Mouse (Mus musculus) limb, embryonic 13.5 days (tissue): Measurements from ENCODE around the gene Dnajc10. TPM values are rescaled to one million over a fixed set of nuclear protein-coding genes. Genes with fewer than 3 reads are reported as not detected.

Experiments used
- ATAC-seq: fragments of 200-750 bp; cut with Nextera tagmentation; 2 replicates; pipeline ENCODE4 v1.8.0; 2017; ENCODE audit warnings: low read depth, moderate number of reproducible peaks, moderate TSS enrichment; ENCODE audit not compliant: low FRiP score
- H3K27ac ChIP-seq: fragments of 300-500 bp; sonication (generic); 2 replicates; pipeline ENCODE4 v1.5.1; 2015; ENCODE audit warnings: inconsistent platforms, mild to moderate bottlenecking, moderate library complexity
- H3K27me3 ChIP-seq: fragments of 300-500 bp; sonication (generic); 2 replicates; pipeline ENCODE4 v1.6.1; 2015; ENCODE audit warnings: mild to moderate bottlenecking, inconsistent platforms
- H3K36me3 ChIP-seq: fragments of 300-500 bp; sonication (generic); 2 replicates; pipeline ENCODE4 v1.6.1; 2015; ENCODE audit warnings: inconsistent platforms, mild to moderate bottlenecking, moderate library complexity
- H3K4me1 ChIP-seq: fragments of 300-500 bp; sonication (generic); 2 replicates; pipeline ENCODE4 v1.6.1; 2015; ENCODE audit warnings: inconsistent platforms
- H3K4me2 ChIP-seq: fragments of 300-500 bp; sonication (generic); replicated peaks from 2 replicates; pipeline ENCODE4 v1.6.1; 2015; ENCODE audit warnings: inconsistent platforms, mild to moderate bottlenecking, moderate library complexity
- H3K4me3 ChIP-seq: fragments of 300-500 bp; sonication (generic); 2 replicates; pipeline ENCODE4 v1.5.1; 2015; ENCODE audit warnings: moderate library complexity, mild to moderate bottlenecking, inconsistent platforms
- H3K9ac ChIP-seq: fragments of 300-500 bp; sonication (generic); 2 replicates; pipeline ENCODE4 v1.6.1; 2015; ENCODE audit warnings: mild to moderate bottlenecking, inconsistent platforms
- H3K9me3 ChIP-seq: fragments of 300-500 bp; sonication (generic); 2 replicates; pipeline ENCODE4 v1.6.1; 2016; ENCODE audit warnings: inconsistent platforms
- WGBS: fragments of 180-500 bp; shearing (Covaris S2); methylation state at CpG from one replicate; pipeline ENCODE4 v1.1.7; 2015; 5-methylcytosine and 5-hydroxymethylcytosine counted together
- polyA plus RNA-seq: library from polyadenylated mRNA; unstranded; fragments of >200 nt; fragmentation: Nextera tagmentation; extraction: Ambion mirVana; gene quantifications from 2 replicates; pipeline ENCODE4 v1.2.1, GENCODE M21; 2015

Dnajc10 gene
- polyA plus RNA-seq: 80.4 and 84.3 TPM in 2 replicates

DNA sequence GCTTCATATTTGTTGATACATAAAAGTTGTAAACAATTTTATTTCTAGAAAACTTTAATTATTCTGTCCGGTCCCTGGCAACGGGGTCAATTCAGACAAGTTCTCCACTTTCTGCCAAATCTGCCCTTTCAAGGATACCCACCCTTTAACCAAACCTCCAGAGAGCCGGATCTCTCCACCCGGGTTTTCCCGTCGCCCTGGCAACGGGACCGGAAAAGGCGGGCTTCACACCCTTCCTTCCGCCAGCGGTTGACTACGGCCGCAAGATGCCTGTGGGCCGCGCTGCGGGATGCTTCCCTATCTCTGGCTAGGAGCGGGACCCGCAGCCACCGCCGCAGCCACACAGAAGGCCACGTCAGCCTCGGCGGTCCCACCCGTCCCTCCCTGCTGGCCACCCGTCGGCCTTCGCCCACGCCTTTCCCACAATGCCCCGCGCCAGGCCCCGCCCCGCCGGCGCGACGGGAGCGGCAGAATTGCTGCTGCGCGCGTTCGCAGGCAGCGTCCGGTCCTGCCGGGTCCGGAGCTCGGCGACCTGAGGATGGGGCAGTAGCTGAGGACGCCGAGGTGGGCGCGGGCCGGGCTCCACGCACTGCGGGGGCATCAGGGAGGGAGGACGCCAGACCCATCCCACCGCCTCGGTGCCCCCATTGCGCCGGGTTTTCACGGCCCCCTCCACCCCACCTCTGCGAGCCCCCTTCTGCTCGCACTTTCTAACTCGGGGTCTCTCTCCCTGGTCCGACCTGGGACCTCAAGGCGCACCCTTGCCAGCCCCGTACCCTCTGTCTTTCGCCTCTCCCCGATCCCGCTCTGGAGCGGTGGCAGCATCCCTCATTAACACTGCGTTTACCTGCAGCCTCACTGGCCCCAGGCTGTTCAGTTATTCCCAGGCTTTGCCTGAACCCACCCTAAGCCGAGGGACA, at the start of gene Dnajc10:
Gene Dnajc10 (plus strand): TSS at position 225 of the 920 bp plus-strand sequence.
- Histone ChIP-seq H3K9me3 (no peaks in the 10 kb centered on the region), H3K27ac (peak within 1 kb of the TSS; percentile 94), H3K36me3 (peaks cover 15% of the 10 kb centered on the region), H3K27me3 (no peaks in the 10 kb centered on the region), H3K4me2 (peak within 1 kb of the TSS; percentile 70), H3K4me3 (peak within 1 kb of the TSS; percentile 88), H3K4me1 (peaks cover 12% of the 10 kb centered on the region; the same call in 1 of the 2 replicates), H3K9ac (peak within 1 kb of the TSS; percentile 93)
- WGBS: under 1% methylated on average over 72 of the region's 72 CpGs
- ATAC-seq: peak; percentile 94

DNA sequence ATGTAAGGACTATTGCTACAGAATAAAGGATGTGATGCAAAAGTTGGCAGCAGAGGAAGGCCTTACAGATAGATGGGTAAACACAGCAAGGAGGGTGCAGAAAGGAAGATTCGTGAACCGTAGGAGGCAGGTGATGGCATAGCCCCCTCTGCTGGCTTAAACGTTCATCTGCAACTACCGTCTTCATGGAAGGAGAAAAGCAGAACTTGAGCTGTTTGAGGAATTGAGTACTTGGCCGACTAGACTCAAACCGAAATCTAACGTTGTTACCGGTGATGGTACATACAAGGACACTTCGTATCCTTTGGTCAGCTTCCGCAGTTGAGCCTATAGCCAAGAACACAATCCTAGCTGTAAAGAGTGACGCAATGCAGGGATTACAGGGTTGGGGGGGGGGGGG, 48.4 kb upstream of the Dnajc10 start:
- Histone ChIP-seq H3K9me3 (no peaks in the 10 kb centered on the region), H3K4me3 (no peak overlapping the region), H3K9ac (no peak overlapping the region), H3K4me1 (no peaks in the 10 kb centered on the region), H3K27ac (no peak overlapping the region), H3K4me2 (peak overlapping the region; percentile 35; the same call in 1 of the 2 replicates), H3K27me3 (no peaks in the 10 kb centered on the region), H3K36me3 (no peaks in the 10 kb centered on the region)
- 18% methylated on average over 11 of the region's 11 CpGs for whole genome bisulfite sequencing
- no peak for ATAC-seq

DNA sequence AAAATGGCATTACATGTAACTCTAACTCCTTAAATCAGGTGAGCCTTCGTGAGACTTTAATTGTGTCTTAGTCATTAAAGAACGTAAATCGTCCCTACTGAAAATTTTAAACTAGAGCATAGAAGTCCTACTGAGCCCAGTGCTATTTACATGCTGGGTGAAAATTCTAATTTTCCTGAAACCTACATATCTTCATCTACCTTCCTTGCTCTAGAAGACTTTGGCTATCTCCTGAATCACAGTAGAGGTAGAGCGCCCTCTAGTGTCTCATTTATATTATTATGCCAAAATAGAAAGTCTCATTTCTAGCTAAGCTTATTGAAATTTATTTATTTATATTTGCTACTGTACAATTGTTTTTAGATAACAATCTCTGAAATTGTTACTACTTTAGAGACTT, 47.2 kb upstream of the Dnajc10 start:
- no peak for ATAC-seq
- Histone ChIP-seq H3K4me3 (no peak overlapping the region), H3K9ac (no peak overlapping the region), H3K27ac (no peak overlapping the region), H3K4me2 (no peak overlapping the region), H3K4me1 (no peaks in the 10 kb centered on the region), H3K36me3 (no peaks in the 10 kb centered on the region), H3K27me3 (no peaks in the 10 kb centered on the region), H3K9me3 (no peaks in the 10 kb centered on the region)
- 60% methylated on average over 4 of the region's 4 CpGs for WGBS

DNA sequence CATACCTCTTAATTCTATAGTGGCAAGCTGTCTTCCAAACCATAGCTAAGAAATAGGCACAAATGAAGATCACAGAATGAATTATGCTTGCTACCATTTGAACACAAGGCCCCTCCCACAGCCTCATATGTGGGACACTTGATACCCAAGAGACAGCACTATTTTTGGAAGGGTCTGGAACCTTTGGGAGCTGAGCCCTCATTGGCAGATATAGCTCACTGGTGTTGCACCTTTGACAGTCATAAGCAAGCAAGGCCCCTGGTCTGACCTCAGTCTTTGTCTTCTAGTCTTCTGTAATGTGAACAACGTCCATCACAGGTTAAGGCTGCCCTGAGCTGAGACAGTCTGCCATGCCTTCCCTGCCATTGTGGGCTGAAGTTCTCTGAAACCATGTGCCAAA, 43.8 kb upstream of the Dnajc10 start:
- no peak for ATAC-seq
- H3K9me3 ChIP-seq: no peaks in the 10 kb centered on the region
- no peaks in the 10 kb centered on the region for H3K36me3 ChIP-seq
- no peak overlapping the region for H3K4me2 ChIP-seq
- no peaks in the 10 kb centered on the region for H3K27me3 ChIP-seq
- 63% methylated on average over 1 of the region's 1 CpGs for WGBS
- H3K27ac ChIP-seq: no peak overlapping the region
- no peak overlapping the region for H3K4me3 ChIP-seq
- H3K9ac ChIP-seq: no peak overlapping the region
- H3K4me1 ChIP-seq: no peaks in the 10 kb centered on the region

DNA sequence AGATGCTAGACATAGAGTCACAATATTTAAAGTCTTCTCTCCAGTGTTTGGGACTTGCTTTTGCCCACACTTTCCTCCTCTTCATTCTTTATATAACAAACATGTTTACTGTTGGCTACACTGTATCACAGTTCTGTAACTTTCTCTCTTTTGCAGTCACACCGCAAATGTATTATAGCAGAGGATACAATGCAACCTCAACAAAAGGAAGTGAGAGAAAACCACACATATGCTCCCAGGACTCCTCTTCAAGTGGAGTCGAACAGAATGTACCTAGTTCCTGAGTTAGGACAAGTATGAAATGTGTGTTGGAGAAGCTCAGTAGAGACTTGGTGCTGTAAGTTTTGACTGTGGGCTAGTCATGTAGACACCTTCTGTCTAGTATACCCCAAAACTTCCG, 42.2 kb upstream of the Dnajc10 start:
- Histone ChIP-seq H3K4me3 (no peak overlapping the region), H3K27me3 (no peaks in the 10 kb centered on the region), H3K36me3 (no peaks in the 10 kb centered on the region), H3K27ac (no peak overlapping the region), H3K9ac (no peak overlapping the region), H3K9me3 (no peaks in the 10 kb centered on the region), H3K4me1 (no peaks in the 10 kb centered on the region), H3K4me2 (no peak overlapping the region)
- WGBS: 89% methylated on average over 3 of the region's 3 CpGs
- ATAC-seq: no peak

DNA sequence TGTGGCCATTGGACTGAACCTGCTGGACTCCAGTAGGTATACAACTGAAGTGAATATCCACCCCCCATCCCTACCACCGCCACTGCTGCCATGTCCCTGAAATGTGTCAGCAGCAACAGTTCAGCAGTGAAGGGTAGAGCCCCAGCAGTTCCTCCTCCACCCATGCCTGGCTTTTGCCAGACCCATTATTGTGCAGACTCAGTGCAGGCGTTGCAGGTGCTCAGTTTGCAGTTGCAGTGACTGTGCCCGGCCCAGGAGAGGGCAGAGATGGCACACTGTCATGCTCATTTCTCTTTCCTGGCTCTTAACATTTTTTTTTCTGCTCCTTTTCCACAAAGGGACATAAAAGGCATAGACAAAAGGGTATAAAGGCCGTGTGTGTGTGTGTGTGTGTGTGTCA, 41.5 kb upstream of the Dnajc10 start:
- H3K36me3 ChIP-seq: no peaks in the 10 kb centered on the region
- no peak overlapping the region for H3K4me3 ChIP-seq
- H3K9me3 ChIP-seq: no peaks in the 10 kb centered on the region
- H3K4me1 ChIP-seq: no peaks in the 10 kb centered on the region
- H3K27ac ChIP-seq: no peak overlapping the region
- no peaks in the 10 kb centered on the region for H3K27me3 ChIP-seq
- H3K4me2 ChIP-seq: no peak overlapping the region
- 71% methylated on average over 4 of the region's 4 CpGs for WGBS
- ATAC-seq: no peak
- no peak overlapping the region for H3K9ac ChIP-seq

DNA sequence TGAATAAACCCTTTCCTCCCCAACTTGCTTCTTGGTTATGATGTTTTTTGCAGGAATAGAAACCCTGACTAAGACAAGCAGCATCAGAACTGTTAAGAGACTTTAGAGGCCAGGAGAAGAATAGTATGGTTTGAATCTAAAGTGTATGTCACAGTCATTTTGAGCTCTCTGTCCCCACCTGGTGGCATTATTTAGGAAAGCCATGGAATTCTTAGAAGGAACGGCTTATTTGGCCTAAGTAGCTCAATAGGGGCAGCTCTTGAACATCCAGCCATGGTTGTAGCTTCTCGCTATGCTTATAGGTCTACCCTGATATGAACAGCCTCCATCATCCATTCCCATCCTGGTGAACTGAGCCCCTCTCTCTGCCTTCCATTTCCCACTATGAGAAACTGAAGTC, 40.1 kb upstream of the Dnajc10 start:
- Histone ChIP-seq H3K36me3 (no peaks in the 10 kb centered on the region), H3K9me3 (no peaks in the 10 kb centered on the region), H3K27ac (no peak overlapping the region), H3K4me1 (no peaks in the 10 kb centered on the region), H3K27me3 (no peaks in the 10 kb centered on the region), H3K4me3 (no peak overlapping the region), H3K4me2 (no peak overlapping the region), H3K9ac (no peak overlapping the region)
- ATAC-seq: no peak
- whole genome bisulfite sequencing: 57% methylated on average over 2 of the region's 2 CpGs

DNA sequence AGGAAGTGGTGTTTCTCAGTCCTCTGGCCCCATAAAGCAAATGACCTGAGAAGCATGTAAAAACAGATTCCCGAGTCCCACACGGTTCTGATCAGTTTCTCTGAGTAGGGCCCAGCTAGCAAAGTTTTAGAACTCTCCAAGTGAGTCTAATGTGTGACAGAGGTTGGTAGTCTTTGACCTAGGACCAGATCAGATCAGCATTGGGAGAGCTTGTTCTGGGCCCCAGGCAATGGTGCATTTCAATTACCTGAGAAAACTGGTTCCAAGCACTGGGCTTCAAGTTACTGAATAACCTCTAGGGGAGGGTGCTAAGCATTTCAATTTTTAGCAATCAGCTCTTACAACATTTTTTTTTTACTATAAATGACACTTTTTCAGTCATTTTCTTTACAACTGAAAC, 33.1 kb upstream of the Dnajc10 start:
- Histone ChIP-seq H3K27ac (no peak overlapping the region), H3K27me3 (no peaks in the 10 kb centered on the region), H3K9ac (no peak overlapping the region), H3K9me3 (no peaks in the 10 kb centered on the region), H3K4me2 (no peak overlapping the region), H3K36me3 (no peaks in the 10 kb centered on the region), H3K4me1 (no peaks in the 10 kb centered on the region), H3K4me3 (no peak overlapping the region)
- ATAC-seq: no peak
- 76% methylated on average over 2 of the region's 2 CpGs for WGBS

DNA sequence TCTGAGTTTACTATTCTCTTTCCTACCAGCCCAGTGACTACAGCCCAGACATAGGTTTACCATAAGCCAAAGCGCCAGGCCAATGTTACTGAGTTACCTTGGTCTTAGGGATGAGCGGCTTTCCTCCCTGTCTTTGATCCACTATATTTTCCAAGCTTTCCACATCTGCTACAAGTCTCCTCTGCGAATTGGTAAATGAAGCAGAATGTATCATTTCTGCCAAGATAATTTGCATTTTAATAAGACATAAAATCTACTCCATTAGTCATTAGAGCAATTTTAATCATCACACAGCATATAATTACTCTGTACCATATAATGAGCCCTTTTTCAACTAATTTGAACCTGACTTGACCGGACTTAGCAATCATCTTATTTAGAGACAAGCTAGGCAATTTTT, 28.9 kb upstream of the Dnajc10 start:
- ATAC-seq: no peak
- Histone ChIP-seq H3K9me3 (no peaks in the 10 kb centered on the region), H3K9ac (no peak overlapping the region), H3K36me3 (no peaks in the 10 kb centered on the region), H3K27me3 (no peaks in the 10 kb centered on the region), H3K4me2 (no peak overlapping the region), H3K27ac (no peak overlapping the region), H3K4me1 (no peaks in the 10 kb centered on the region), H3K4me3 (no peak overlapping the region)
- WGBS: 87% methylated on average over 4 of the region's 4 CpGs

DNA sequence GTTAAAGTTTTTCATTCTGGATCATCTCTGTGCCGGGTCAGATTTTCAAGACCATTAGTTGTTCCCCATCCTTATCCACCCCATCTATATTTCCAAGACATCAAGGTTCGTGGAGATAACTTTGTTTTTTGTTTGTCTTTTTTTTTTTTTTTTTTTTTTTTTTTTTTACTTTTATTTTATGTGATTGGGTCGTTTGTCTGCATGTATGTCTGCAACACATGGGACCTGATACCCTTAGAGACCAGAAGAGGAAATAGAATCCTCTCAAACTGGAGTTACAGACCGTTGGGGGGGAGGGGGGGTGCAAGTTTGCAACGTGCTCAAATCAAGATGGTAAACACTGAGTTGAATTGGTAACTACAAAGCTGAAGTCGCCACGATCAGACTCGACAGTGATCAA, 23.1 kb upstream of the Dnajc10 start, which contains the start of gene Prdx6b:
Gene Prdx6b (plus strand): TSS at position 301 of the 400 bp plus-strand sequence.
- 79% methylated on average over 8 of the region's 8 CpGs for WGBS
- Histone ChIP-seq H3K4me2 (no peak within 1 kb of the TSS), H3K27ac (no peak within 1 kb of the TSS), H3K9me3 (no peaks in the 10 kb centered on the region), H3K4me1 (no peaks in the 10 kb centered on the region), H3K36me3 (no peaks in the 10 kb centered on the region), H3K9ac (no peak within 1 kb of the TSS), H3K4me3 (no peak within 1 kb of the TSS), H3K27me3 (no peaks in the 10 kb centered on the region)
- no peak for ATAC-seq

DNA sequence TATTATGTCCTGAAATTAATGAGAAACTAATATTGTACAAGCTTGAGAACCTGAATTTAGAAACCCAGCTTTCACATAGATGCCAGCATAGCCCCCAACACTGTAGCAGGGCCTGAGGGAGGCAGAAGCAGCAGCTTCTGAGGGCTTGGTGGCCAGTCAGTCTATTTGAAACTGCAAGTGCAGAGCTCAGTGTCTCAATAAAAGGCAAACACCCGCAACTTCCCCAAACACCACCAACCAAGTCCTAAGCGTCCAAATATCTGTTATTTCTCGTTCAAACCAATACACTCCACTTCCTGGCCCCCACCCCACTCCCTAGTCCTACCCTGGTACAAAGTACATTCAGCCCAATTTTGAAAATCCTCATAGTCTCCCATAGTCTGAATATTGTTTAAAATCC, 16.9 kb upstream of the Dnajc10 start:
- Histone ChIP-seq H3K36me3 (no peaks in the 10 kb centered on the region), H3K4me3 (no peak overlapping the region), H3K9me3 (no peaks in the 10 kb centered on the region), H3K9ac (no peak overlapping the region), H3K4me2 (no peak overlapping the region), H3K27ac (no peak overlapping the region), H3K27me3 (no peaks in the 10 kb centered on the region), H3K4me1 (no peaks in the 10 kb centered on the region)
- WGBS: 69% methylated on average over 3 of the region's 3 CpGs
- ATAC-seq: no peak

DNA sequence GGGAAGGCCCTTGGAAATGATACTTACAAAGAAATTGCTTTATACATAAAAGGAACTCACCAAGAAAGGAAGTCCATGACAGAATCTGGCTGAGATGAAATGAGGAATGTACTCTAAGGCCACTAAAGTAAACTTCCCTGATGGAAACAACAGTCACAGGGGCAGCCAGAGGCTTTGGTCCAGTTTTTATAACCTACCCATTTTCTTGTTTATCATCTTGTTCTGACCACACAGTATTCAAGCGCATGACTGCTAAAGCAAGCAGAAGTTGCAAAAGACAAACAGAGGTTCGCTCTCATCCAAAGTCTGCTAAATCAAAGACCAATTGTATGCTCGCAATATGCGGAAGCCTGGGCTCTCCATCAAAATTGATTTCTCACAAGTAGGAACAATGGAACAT, 14.5 kb upstream of the Dnajc10 start:
- no peaks in the 10 kb centered on the region for H3K27me3 ChIP-seq
- no peak overlapping the region for H3K4me3 ChIP-seq
- no peaks in the 10 kb centered on the region for H3K9me3 ChIP-seq
- H3K9ac ChIP-seq: no peak overlapping the region
- H3K36me3 ChIP-seq: no peaks in the 10 kb centered on the region
- H3K27ac ChIP-seq: no peak overlapping the region
- 95% methylated on average over 4 of the region's 4 CpGs for WGBS
- no peak overlapping the region for H3K4me2 ChIP-seq
- no peak for ATAC-seq
- no peaks in the 10 kb centered on the region for H3K4me1 ChIP-seq

DNA sequence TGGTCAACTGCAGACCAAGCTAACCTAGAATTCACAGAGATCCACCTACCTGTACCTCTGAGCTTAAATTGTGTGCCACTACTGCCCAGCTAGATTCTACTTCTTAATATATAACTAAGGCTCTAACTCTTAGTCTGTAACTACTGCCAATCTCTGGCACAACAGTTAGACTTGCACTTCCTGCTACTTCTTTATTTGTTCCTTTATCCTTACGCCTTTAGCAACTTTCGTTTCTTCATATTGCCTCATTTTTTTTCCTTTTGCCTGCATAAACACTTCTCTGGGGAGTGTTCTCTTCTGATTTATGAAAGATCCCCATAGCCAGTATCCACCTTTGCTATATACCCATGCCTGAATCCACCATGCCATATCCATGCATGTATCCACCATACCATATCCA, 11.3 kb upstream of the Dnajc10 start:
- ATAC-seq: no peak
- no peak overlapping the region for H3K4me3 ChIP-seq
- H3K4me1 ChIP-seq: no peaks in the 10 kb centered on the region
- H3K9me3 ChIP-seq: no peaks in the 10 kb centered on the region
- no peaks in the 10 kb centered on the region for H3K27me3 ChIP-seq
- H3K4me2 ChIP-seq: no peak overlapping the region
- no peak overlapping the region for H3K27ac ChIP-seq
- H3K9ac ChIP-seq: no peak overlapping the region
- WGBS: 91% methylated on average over 2 of the region's 2 CpGs
- H3K36me3 ChIP-seq: no peaks in the 10 kb centered on the region
